Mouse (Mus musculus) CH12.LX (cell line): Measurements from ENCODE around the gene Slc25a26. TPM values are rescaled to one million over a fixed set of nuclear protein-coding genes. Genes with fewer than 3 reads are reported as not detected.

Experiments used
- DNase-seq: peaks from one replicate; pipeline ENCODE4 v3.0.0-alpha.2; 2013; ENCODE audit errors: extremely low read depth
- H3K27ac ChIP-seq: 2 replicates; pipeline ENCODE4 v1.5.1; 2012; ENCODE audit warnings: low read depth, mild to moderate bottlenecking, control low read depth, moderate library complexity; ENCODE audit not compliant: insufficient read depth
- H3K27me3 ChIP-seq: replicated peaks from 2 replicates; pipeline ENCODE3; 2012; ENCODE audit warnings: inconsistent platforms
- H3K36me3 ChIP-seq, 2 experiments: replicated peaks in 1 of 2; 2 replicates each; pipeline versions ENCODE3 to v1.6.1; 2012; ENCODE audit warnings: inconsistent platforms in 1 of 2, low read length in 1 of 2, mild to moderate bottlenecking in 1 of 2, mixed read lengths in 1 of 2, moderate library complexity in 1 of 2; ENCODE audit not compliant: control insufficient read depth in 1 of 2, insufficient read depth in 1 of 2
- H3K4me1 ChIP-seq, 2 experiments: 2 replicates each; pipeline ENCODE4 v1.6.1; 2012; ENCODE audit warnings: inconsistent platforms in 1 of 2, moderate library complexity in 1 of 2; ENCODE audit not compliant: insufficient read depth in 2 of 2, control insufficient read depth in 1 of 2
- H3K4me2 ChIP-seq: 2 replicates; pipeline ENCODE4 v1.6.1; 2012; ENCODE audit warnings: low read depth, mild to moderate bottlenecking, control low read depth; ENCODE audit not compliant: poor library complexity, insufficient read depth, severe bottlenecking
- H3K4me3 ChIP-seq, 3 experiments: fragments of 150-350 bp in 1 of 3; sonication (generic) in 1 of 3; replicated peaks in 1 of 3; 2 replicates each; pipeline versions ENCODE3 to v1.5.1; 2011 to 2012; ENCODE audit warnings: low read depth in 2 of 3, low read length in 2 of 3, mild to moderate bottlenecking in 2 of 3, moderate library complexity in 2 of 3, control low read depth in 1 of 3, improper control_type of control experiment in 1 of 3, inconsistent platforms in 1 of 3, mixed read lengths in 1 of 3; ENCODE audit not compliant: poor library complexity in 1 of 3
- H3K79me2 ChIP-seq: replicated peaks from 2 replicates; pipeline ENCODE4 v1.6.1; 2012; ENCODE audit warnings: mild to moderate bottlenecking, moderate library complexity; ENCODE audit not compliant: control insufficient read depth, poor library complexity, insufficient read depth, severe bottlenecking; ENCODE audit errors: extremely low read depth
- H3K9ac ChIP-seq: 2 replicates; pipeline ENCODE4 v1.6.1; 2012; ENCODE audit warnings: low read depth, mild to moderate bottlenecking, control low read depth, moderate library complexity; ENCODE audit not compliant: insufficient read depth
- H3K9me3 ChIP-seq: replicated peaks from 2 replicates; pipeline ENCODE3; 2012; ENCODE audit warnings: low read length, inconsistent platforms, mixed read lengths
- BHLHE40 ChIP-seq: IDR thresholded peaks from 2 replicates; pipeline ENCODE4 v1.6.1; 2011; ENCODE audit warnings: mild to moderate bottlenecking, low read depth, low read length, improper control_type of control experiment
- CHD1 ChIP-seq: IDR thresholded peaks from 2 replicates; pipeline ENCODE4 v1.6.1; 2012; ENCODE audit warnings: low read depth, low read length, improper control_type of control experiment, inconsistent platforms
- CHD2 ChIP-seq: IDR thresholded peaks from 2 replicates; pipeline ENCODE4 v1.6.1; 2011; ENCODE audit warnings: low read length, improper control_type of control experiment
- CTCF ChIP-seq, 2 experiments: IDR thresholded peaks in 1 of 2; conservative IDR thresholded peaks in 1 of 2; 2 replicates each; pipeline ENCODE4 v1.5.1; 2011 to 2012; ENCODE audit warnings: low read depth in 2 of 2, low read length in 2 of 2, improper control_type of control experiment in 1 of 2, inconsistent platforms in 1 of 2, mild to moderate bottlenecking in 1 of 2, moderate library complexity in 1 of 2
- ELF1 ChIP-seq: IDR thresholded peaks from 2 replicates; pipeline ENCODE4 v1.6.1; 2014; ENCODE audit warnings: low read depth, mild to moderate bottlenecking, inconsistent platforms, low read length, improper control_type of control experiment
- GABPA ChIP-seq: IDR thresholded peaks from 2 replicates; pipeline ENCODE4 v1.6.1; 2012; ENCODE audit warnings: low read depth, low read length, improper control_type of control experiment, inconsistent platforms; ENCODE audit not compliant: insufficient replicate concordance
- HCFC1 ChIP-seq: IDR thresholded peaks from 2 replicates; pipeline ENCODE4 v1.6.1; 2012; ENCODE audit warnings: low read depth, mild to moderate bottlenecking, inconsistent platforms, low read length, improper control_type of control experiment
- IRF4 ChIP-seq: IDR thresholded peaks from 2 replicates; pipeline ENCODE4 v1.6.1; 2014; ENCODE audit warnings: low read depth, mild to moderate bottlenecking, inconsistent platforms, low read length, improper control_type of control experiment
- JUN ChIP-seq: IDR thresholded peaks from 2 replicates; pipeline ENCODE4 v1.6.1; 2011; ENCODE audit warnings: low read depth, mild to moderate bottlenecking, low read length, improper control_type of control experiment, moderate library complexity; ENCODE audit not compliant: insufficient read depth
- JUND ChIP-seq: conservative IDR thresholded peaks from 2 replicates; pipeline ENCODE4 v1.6.1; 2011; ENCODE audit warnings: low read depth, low read length, improper control_type of control experiment
- KAT2A ChIP-seq: IDR thresholded peaks from 2 replicates; pipeline ENCODE4 v1.6.1; 2012; ENCODE audit warnings: low read length, improper control_type of control experiment, inconsistent platforms; ENCODE audit not compliant: insufficient replicate concordance
- MAX ChIP-seq: IDR thresholded peaks from 2 replicates; pipeline ENCODE4 v1.6.1; 2011; ENCODE audit warnings: low read length, improper control_type of control experiment
- MEF2A ChIP-seq: IDR thresholded peaks from 2 replicates; pipeline ENCODE4 v1.6.1; 2014; ENCODE audit warnings: low read depth, mild to moderate bottlenecking, inconsistent platforms, low read length, improper control_type of control experiment, borderline replicate concordance
- MXI1 ChIP-seq: IDR thresholded peaks from 2 replicates; pipeline ENCODE4 v1.6.1; 2011; ENCODE audit warnings: mild to moderate bottlenecking, low read depth, low read length, improper control_type of control experiment
- MYC ChIP-seq: IDR thresholded peaks from 2 replicates; pipeline ENCODE4 v1.6.1; 2011; ENCODE audit warnings: low read depth, mild to moderate bottlenecking, improper control_type of control experiment, low read length
- NELFE ChIP-seq: IDR thresholded peaks from 2 replicates; pipeline ENCODE4 v1.6.1; 2011; ENCODE audit warnings: low read depth, low read length, improper control_type of control experiment
- NRF1 ChIP-seq: IDR thresholded peaks from 2 replicates; pipeline ENCODE4 v1.6.1; 2014; ENCODE audit warnings: low read depth, mild to moderate bottlenecking, inconsistent platforms, low read length, improper control_type of control experiment, moderate library complexity
- POLR2A ChIP-seq: IDR thresholded peaks from 2 replicates; pipeline ENCODE4 v1.6.1; 2011; ENCODE audit warnings: low read depth, mild to moderate bottlenecking, improper control_type of control experiment, low read length
- RCOR1 ChIP-seq: conservative IDR thresholded peaks from 2 replicates; pipeline ENCODE4 v1.6.1; 2012; ENCODE audit warnings: low read depth, mild to moderate bottlenecking, inconsistent platforms, low read length, improper control_type of control experiment
- SIN3A ChIP-seq: IDR thresholded peaks from 2 replicates; pipeline ENCODE4 v1.6.1; 2012; ENCODE audit warnings: low read length, improper control_type of control experiment, inconsistent platforms
- TBP ChIP-seq: conservative IDR thresholded peaks from 2 replicates; pipeline ENCODE4 v1.6.1; 2011; ENCODE audit warnings: low read depth, low read length, improper control_type of control experiment
- TCF12 ChIP-seq: IDR thresholded peaks from 2 replicates; pipeline ENCODE4 v1.6.1; 2014; ENCODE audit warnings: low read depth, mild to moderate bottlenecking, inconsistent platforms, low read length, improper control_type of control experiment
- USF1 ChIP-seq: IDR thresholded peaks from 2 replicates; pipeline ENCODE4 v1.6.1; 2014; ENCODE audit warnings: low read depth, mild to moderate bottlenecking, inconsistent platforms, low read length, improper control_type of control experiment
- dilution Hi-C: fragments of 300-500 bp; cut with MboI; formaldehyde crosslinking; loops from 2 replicates; pipeline ENCODE4 v1.14.3; 2020; ENCODE audit warnings: low sequenced_read_pairs; ENCODE audit not compliant: extremely low pct_unique_long_range_greater_than_20kb, extremely low pct_ligation_motif_present
- in situ Hi-C: fragments of 300-500 bp; cut with MboI; formaldehyde crosslinking; loops from 3 replicates; pipeline ENCODE4 v1.14.3; 2019; ENCODE audit warnings: low sequenced_read_pairs, low pct_ligation_motif_present, low pct_unique_long_range_greater_than_20kb, mixed read lengths
- polyA plus RNA-seq: library from polyadenylated mRNA; unstranded; fragments of >175 nt; gene quantifications from 2 replicates; pipeline ENCODE4 v1.2.1, GENCODE M21; 2012; ENCODE audit warnings: low read depth; ENCODE audit not compliant: insufficient read length
- total RNA-seq, 2 experiments: library from RNA; depleted of rRNA; stranded (reverse); fragments of 300-350 nt in 1 of 2; fragments of >200 nt in 1 of 2; gene quantifications; 2 replicates each; pipeline ENCODE4 v1.2.3; 2012 to 2014

Gene Slc25a26
- total RNA-seq (2012; rRNA removed) (5.5 and 6.7 TPM in 2 replicates), total RNA-seq (2014; rRNA removed) (5.9 and 6.1 TPM in 2 replicates), polyA plus RNA-seq (9.9 and 10.4 TPM in 2 replicates)

GRCm38 (mm10) chr6:94499897-94500623 is at the start of gene Slc25a26:
Gene Slc25a26, plus strand, starts transcription at chr6:94500331.
- peak within 1 kb of the TSS; percentile 81 for H3K4me2 ChIP-seq
- TF ChIP-seq SIN3A: peak; percentile 100
- peak; percentile 92 for TF ChIP-seq CHD2
- TF ChIP-seq MXI1: peak; percentile 99
- peak; percentile 98 for TF ChIP-seq MYC
- TF ChIP-seq GABPA: no peak
- TF ChIP-seq KAT2A: peak; percentile 87; the same call in 1 of the 2 replicates
- TF ChIP-seq CTCF (conservative IDR thresholded peaks at IDR 0.05 in 1 of 2, IDR thresholded peaks at IDR 0.05 in 1 of 2; ENCODE audit: low read depth in 2 of 2, low read length in 2 of 2): no peak
- TF ChIP-seq TBP: 0 out of 2 replicates have a peak, but pooled peaks have one; percentile 53
- TF ChIP-seq BHLHE40: peak; percentile 97
- peak; percentile 62; the same call in 1 of the 2 replicates for TF ChIP-seq POLR2A
- no peak for TF ChIP-seq NELFE
- TF ChIP-seq CHD1: no peak
- peak; percentile 90 for TF ChIP-seq ELF1
- 0 out of 2 replicates have a peak, but pooled peaks have one; percentile 45 for TF ChIP-seq MEF2A
- TF ChIP-seq NRF1: peak; percentile 58
- TF ChIP-seq HCFC1: peak; percentile 90
- peak; percentile 62; the same call in 1 of the 2 replicates for TF ChIP-seq TCF12
- TF ChIP-seq JUND: no peak
- TF ChIP-seq USF1: peak; percentile 35; the same call in 1 of the 2 replicates
- no peak for TF ChIP-seq RCOR1
- 0 out of 2 replicates have a peak, but pooled peaks have one; percentile 35 for TF ChIP-seq IRF4
- peak; percentile 100 for TF ChIP-seq MAX
- TF ChIP-seq JUN: no peak; the same call in 1 of the 2 replicates
- TF ChIP-seq, all 38 proteins: peak for 16
- H3K9me3 ChIP-seq: no peaks in the 10 kb centered on the region
- dilution Hi-C loops (no loop called here), in situ Hi-C loops (no loop called here)
- peak within 1 kb of the TSS; percentile 67 for H3K9ac ChIP-seq
- no peak within 1 kb of the TSS for H3K27ac ChIP-seq
- H3K27me3 ChIP-seq: peaks cover 21% of the 10 kb centered on the region
- peaks cover 3 to 8% of the 10 kb centered on the region in 2 experiments; a peak in 2 of 4 replicates for H3K4me1 ChIP-seq
- peaks cover 0 to 7% of the 10 kb centered on the region in 2 experiments for H3K36me3 ChIP-seq
- DNase-seq: peak; percentile 90
- no peaks in the 10 kb centered on the region for H3K79me2 ChIP-seq
- H3K4me3 ChIP-seq: peak within 1 kb of the TSS; percentile 81 to 95 (median 89)
